Mouse (Mus musculus) midbrain, embryonic 16.5 days (tissue): ENCODE data around the gene Hdgfl2. TPM values are rescaled to one million over a fixed set of nuclear protein-coding genes. Genes with fewer than 3 reads are reported as not detected.
A peak's percentile ranks its signal among the peaks of the same experiment; 100 is the strongest.

ENCODE experiments used
- ATAC-seq: fragments of 200-750 bp; cut with Nextera tagmentation; 2 replicates; pipeline ENCODE4 v1.8.0; 2017; ENCODE audit warnings: moderate TSS enrichment
- H3K27ac ChIP-seq: fragments of 300-500 bp; sonication (generic); 2 replicates; pipeline ENCODE4 v1.5.1; 2014; ENCODE audit warnings: mild to moderate bottlenecking, low read length, mixed read lengths
- H3K27me3 ChIP-seq: fragments of 300-500 bp; sonication (generic); 2 replicates; pipeline ENCODE4 v1.6.1; 2014; ENCODE audit warnings: low read depth, low read length, mixed read lengths; ENCODE audit not compliant: control insufficient read depth, insufficient read depth
- H3K36me3 ChIP-seq: fragments of 300-500 bp; sonication (generic); 2 replicates; pipeline ENCODE4 v1.6.1; 2014; ENCODE audit warnings: mild to moderate bottlenecking, low read length, moderate library complexity, mixed read lengths; ENCODE audit not compliant: control insufficient read depth, insufficient read depth
- H3K4me1 ChIP-seq: fragments of 300-500 bp; sonication (generic); 2 replicates; pipeline ENCODE4 v1.6.1; 2014; ENCODE audit warnings: mild to moderate bottlenecking, low read length, mixed read lengths; ENCODE audit not compliant: control insufficient read depth, insufficient read depth
- H3K4me2 ChIP-seq: fragments of 300-500 bp; sonication (generic); 2 replicates; pipeline ENCODE4 v1.6.1; 2014; ENCODE audit warnings: mild to moderate bottlenecking, low read length, mixed read lengths
- H3K4me3 ChIP-seq: fragments of 300-500 bp; sonication (generic); 2 replicates; pipeline ENCODE4 v1.5.1; 2014; ENCODE audit warnings: low read depth, mild to moderate bottlenecking, low read length, moderate library complexity, mixed read lengths
- H3K9ac ChIP-seq: fragments of 300-500 bp; sonication (generic); 2 replicates; pipeline ENCODE4 v1.6.1; 2014; ENCODE audit warnings: low read depth, low read length, mixed read lengths
- H3K9me3 ChIP-seq: fragments of 300-500 bp; sonication (generic); replicated peaks from 2 replicates; pipeline ENCODE4 v1.6.1; 2014; ENCODE audit warnings: mild to moderate bottlenecking, low read length, mixed read lengths; ENCODE audit not compliant: control insufficient read depth, poor library complexity, severe bottlenecking
- WGBS: fragments of 180-500 bp; shearing (Covaris S2); extraction: QIAGEN DNeasy Blood & Tissue Kit; methylation state at CpG from one replicate; pipeline ENCODE4 v1.1.7; 2014; 5-methylcytosine and 5-hydroxymethylcytosine counted together
- polyA plus RNA-seq: library from polyadenylated mRNA; unstranded; fragments of >200 nt; fragmentation: Nextera tagmentation; extraction: Ambion mirVana; gene quantifications from 2 replicates; pipeline ENCODE4 v1.2.1, GENCODE M21; 2015

Gene Hdgfl2
- polyA plus RNA-seq, 1 experiment from 2014 or later: 140 TPM

DNA sequence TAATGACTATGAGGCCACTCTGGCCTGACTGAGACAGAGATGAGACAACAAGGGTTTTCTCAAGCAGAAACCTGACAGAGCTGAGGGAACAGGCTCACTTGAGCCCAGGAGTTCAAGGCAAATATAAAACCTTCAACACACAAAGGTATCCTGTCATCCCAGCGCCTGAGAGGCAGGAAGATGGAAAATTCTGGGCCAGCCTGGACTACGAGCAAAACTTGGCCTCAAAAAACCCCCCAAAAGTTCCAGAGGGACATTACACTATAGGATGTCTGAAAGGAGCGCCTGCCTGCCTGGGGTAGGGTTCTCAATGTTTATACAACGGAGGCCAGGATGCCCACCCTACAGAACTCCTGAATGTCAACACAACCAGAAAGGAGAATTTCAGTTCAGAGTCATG lies 44.2 kb upstream of the Hdgfl2 start:
- WGBS: 86% methylated on average over 4 of the region's 4 CpGs
- peaks cover 13% of the 10 kb centered on the region for H3K4me1 ChIP-seq

DNA sequence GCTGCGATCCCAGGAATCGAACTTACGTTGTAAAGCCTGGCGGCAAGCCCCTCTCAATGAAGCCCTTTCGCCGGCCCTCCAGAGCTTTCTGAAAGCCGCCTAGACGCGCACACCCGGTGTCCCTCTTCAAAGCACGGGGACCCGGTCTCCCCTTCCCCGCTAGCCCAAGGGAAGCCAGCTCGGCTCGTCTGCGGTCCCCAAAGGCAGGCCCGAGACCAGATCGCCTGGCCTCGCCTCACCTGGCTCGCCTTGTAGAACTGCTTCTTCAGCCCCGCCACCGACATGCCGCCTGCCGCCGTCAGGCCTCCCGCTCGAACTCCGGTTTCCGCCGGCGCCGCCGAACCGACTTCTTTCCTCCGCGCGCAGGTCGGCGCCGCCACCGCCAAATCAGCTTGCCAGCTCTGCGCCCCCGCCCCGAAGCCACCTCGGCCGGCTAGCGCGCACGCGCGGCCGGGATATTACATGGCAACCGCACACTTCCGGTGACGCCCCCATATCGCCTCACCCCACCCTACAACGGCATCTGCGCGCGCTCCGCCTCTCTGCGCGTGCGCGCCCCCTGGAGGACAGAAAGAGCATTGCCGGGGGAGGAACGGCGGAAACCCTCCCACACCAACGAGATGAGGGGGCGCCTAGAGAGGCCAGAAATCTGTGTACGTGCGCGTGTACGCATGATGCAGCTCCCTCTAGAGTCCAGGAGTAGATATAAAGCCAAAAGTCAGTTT lies 43.1 kb upstream of the Hdgfl2 start, which contains the start of gene Sh3gl1:
TSS of gene Sh3gl1 (minus strand) at position 460 of the 725 bp plus-strand sequence.
- Histone ChIP-seq H3K4me2 (peak within 1 kb of the TSS; percentile 70), H3K27ac (peak within 1 kb of the TSS; percentile 92), H3K9ac (peak within 1 kb of the TSS; percentile 92), H3K36me3 (peaks cover 6% of the 10 kb centered on the region; the same call in 1 of the 2 replicates), H3K27me3 (no peaks in the 10 kb centered on the region), H3K9me3 (no peaks in the 10 kb centered on the region), H3K4me3 (peak within 1 kb of the TSS; percentile 87), H3K4me1 (peaks cover 18% of the 10 kb centered on the region)
- ATAC-seq: peak; percentile 91
- WGBS: under 1% methylated on average over 74 of the region's 74 CpGs

More for the DNA sequence above, 44.2 kb upstream of the Hdgfl2 start:
- Histone ChIP-seq H3K27me3 (no peaks in the 10 kb centered on the region), H3K4me3 (peak overlapping the region; percentile 87), H3K27ac (no peak overlapping the region), H3K4me2 (peak overlapping the region; percentile 70), H3K36me3 (peaks cover 6% of the 10 kb centered on the region; the same call in 1 of the 2 replicates), H3K9ac (peak overlapping the region; percentile 92; the same call in 1 of the 2 replicates), H3K9me3 (no peaks in the 10 kb centered on the region)
- ATAC-seq: no peak

DNA sequence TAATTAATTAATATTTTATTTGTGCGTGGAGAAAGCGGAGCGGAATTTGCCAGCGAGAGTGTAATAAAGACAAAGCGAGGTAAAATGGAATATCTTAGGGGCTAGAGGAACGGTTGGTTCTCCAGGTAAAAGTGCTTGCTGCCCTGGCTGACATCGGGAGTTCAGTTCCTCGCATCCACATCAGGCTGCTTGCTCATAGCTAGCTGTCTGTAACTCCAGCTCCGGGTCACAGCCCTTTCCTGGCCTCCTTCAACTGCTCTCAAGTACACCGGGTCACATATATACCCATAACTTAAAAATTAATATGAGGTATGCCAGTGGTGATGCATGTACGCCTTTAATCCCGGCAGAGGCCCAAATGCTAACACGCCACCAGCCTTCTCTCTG lies 42.5 kb upstream of the Hdgfl2 start:
- Histone ChIP-seq H3K27me3 (no peaks in the 10 kb centered on the region), H3K9me3 (no peaks in the 10 kb centered on the region), H3K4me1 (peaks cover 18% of the 10 kb centered on the region), H3K9ac (peak overlapping the region; percentile 48; the same call in 1 of the 2 replicates), H3K4me3 (peak overlapping the region; percentile 87), H3K4me2 (peak overlapping the region; percentile 48), H3K36me3 (peaks cover 6% of the 10 kb centered on the region; the same call in 1 of the 2 replicates), H3K27ac (0 out of 2 replicates have a peak overlapping the region, but pooled peaks have one; percentile 1)
- WGBS: 37% methylated on average over 13 of the region's 13 CpGs
- peak; percentile 61 for ATAC-seq

DNA sequence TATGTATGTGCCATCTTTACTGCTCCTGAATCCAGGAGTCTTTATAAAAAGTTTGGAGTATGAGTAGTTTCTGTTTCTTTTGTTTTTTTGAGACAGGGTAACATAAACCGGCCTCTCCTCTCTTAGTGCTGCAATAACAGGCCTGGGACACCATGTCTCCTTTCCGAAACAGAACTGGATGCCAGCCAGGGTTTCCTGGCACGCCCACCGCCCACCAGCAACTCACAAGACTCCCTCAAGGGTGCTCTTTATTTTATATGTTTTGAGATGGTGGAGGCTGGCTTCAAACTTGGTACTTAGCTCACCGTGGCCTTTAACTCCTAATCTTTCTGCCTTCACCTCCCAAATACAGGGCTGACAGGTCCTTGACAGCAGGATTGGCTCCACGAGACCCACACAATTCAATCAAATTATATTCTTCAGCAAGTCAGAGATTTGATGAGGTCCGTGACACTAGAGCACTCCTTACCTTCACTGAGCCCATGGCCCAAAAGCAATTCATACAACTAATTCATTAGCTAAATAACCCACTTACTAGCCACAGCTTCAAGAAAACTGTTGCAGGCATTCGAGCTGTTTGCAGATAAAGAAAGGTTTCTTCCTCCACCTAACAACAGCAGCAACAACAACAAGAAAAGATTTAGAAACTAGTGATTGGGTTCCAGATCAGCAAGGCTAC lies 40.7 kb upstream of the Hdgfl2 start:
- no peaks in the 10 kb centered on the region for H3K9me3 ChIP-seq
- peaks cover 18% of the 10 kb centered on the region for H3K4me1 ChIP-seq
- H3K27me3 ChIP-seq: no peaks in the 10 kb centered on the region
- H3K4me2 ChIP-seq: no peak overlapping the region
- H3K9ac ChIP-seq: no peak overlapping the region
- no peak for ATAC-seq
- no peak overlapping the region for H3K27ac ChIP-seq
- H3K36me3 ChIP-seq: peaks cover 3% of the 10 kb centered on the region; the same call in 1 of the 2 replicates
- WGBS: 89% methylated on average over 8 of the region's 8 CpGs
- no peak overlapping the region for H3K4me3 ChIP-seq

DNA sequence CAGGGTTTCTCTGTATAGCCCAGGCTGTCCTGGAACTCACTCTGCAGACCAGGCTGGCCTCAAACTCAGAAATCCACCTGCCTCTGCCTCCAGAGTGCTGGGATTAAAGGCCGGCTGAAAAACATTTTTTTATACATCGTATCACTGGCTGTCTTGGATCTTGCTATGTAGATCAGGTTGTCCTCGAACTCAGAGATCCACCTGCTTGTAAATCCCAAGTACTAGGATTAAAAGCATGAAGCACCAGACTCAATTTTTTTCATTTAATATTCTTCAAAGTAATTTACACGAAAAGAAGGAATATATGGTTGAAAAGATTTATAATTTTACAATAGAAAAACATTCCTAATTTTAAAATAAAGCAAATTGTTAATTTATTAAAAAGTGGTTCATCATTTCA lies 40.1 kb upstream of the Hdgfl2 start:
- WGBS: 79% methylated on average over 4 of the region's 4 CpGs
- H3K4me3 ChIP-seq: no peak overlapping the region; the same call in 1 of the 2 replicates
- peaks cover 18% of the 10 kb centered on the region for H3K4me1 ChIP-seq
- H3K27ac ChIP-seq: no peak overlapping the region
- peak overlapping the region; percentile 56 for H3K4me2 ChIP-seq
- H3K9me3 ChIP-seq: no peaks in the 10 kb centered on the region
- no peak overlapping the region for H3K9ac ChIP-seq
- H3K36me3 ChIP-seq: no peaks in the 10 kb centered on the region
- H3K27me3 ChIP-seq: no peaks in the 10 kb centered on the region
- no peak for ATAC-seq

DNA sequence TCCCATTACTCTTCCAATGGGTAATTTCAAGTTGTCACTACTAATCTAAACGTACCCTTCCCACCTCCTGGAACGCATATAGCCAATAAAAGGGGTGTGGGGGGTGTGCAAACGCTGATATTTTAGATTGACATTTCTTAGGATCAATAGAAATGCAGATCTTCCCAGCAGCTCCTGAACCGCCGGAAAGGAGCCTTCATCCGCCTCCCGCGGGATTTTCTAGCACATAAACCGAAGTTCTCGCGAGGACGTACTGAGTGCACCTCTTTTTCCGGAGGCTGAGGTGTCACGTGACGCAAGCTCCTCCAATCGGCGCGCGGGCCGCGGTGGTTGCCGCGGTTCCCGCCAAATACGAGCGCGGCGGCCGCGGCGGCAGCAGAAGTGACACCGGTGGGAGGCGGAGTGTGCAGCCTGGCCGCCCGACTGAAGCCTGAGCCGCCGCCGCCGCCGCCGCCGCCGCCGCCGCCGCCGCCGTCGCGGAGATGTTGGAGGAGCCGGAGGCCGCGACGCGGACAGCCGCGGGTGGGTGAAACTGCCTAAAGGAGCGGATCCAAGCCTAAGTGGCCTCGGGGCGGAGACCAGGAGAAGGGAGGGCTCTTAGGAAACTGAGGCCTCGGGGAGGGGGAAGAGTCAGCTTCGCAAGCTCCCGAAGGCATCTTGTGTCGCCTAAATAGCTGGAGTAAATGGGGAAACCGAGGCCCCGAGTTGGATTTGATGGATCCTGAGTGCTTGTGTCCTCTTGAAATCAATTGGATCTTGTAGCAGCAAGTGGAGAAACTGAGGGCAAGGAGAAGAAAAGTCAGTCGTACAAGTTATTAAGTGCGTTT lies 39.2 kb upstream of the Hdgfl2 start, which contains the start of gene Chaf1a:
TSS of gene Chaf1a (plus strand) at position 410 of the 827 bp plus-strand sequence.
- peak within 1 kb of the TSS; percentile 64 for H3K4me3 ChIP-seq
- H3K36me3 ChIP-seq: no peaks in the 10 kb centered on the region
- H3K9ac ChIP-seq: peak within 1 kb of the TSS; percentile 64
- WGBS: 0% methylated on average over 61 of the region's 68 CpGs
- H3K9me3 ChIP-seq: no peaks in the 10 kb centered on the region
- no peaks in the 10 kb centered on the region for H3K27me3 ChIP-seq
- H3K27ac ChIP-seq: peak within 1 kb of the TSS; percentile 73
- H3K4me1 ChIP-seq: peaks cover 12% of the 10 kb centered on the region
- peak within 1 kb of the TSS; percentile 91 for H3K4me2 ChIP-seq
- ATAC-seq: peak; percentile 82

DNA sequence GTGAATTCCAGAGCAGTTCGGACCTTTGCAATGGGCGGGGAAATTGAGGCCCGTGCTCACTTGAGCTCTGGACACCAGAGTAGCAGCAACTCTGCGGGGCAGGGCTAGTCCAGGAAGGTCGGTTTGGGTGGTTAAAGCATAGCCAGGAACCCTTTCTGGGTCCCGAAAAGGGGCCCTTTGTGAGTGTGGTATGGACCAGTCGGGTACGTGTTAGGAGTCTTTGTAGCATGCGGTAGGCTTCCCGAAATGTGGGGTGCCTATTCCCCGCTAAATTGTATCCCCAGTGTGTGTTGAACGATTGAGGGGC lies 38.6 kb upstream of the Hdgfl2 start:
- Histone ChIP-seq H3K9ac (peak overlapping the region; percentile 59; the same call in 1 of the 2 replicates), H3K36me3 (no peaks in the 10 kb centered on the region), H3K4me3 (peak overlapping the region; percentile 64), H3K4me2 (peak overlapping the region; percentile 91), H3K27ac (no peak overlapping the region), H3K27me3 (no peaks in the 10 kb centered on the region), H3K4me1 (peaks cover 6% of the 10 kb centered on the region), H3K9me3 (no peaks in the 10 kb centered on the region)
- ATAC-seq: no peak
- WGBS: 1% methylated on average over 12 of the region's 12 CpGs

DNA sequence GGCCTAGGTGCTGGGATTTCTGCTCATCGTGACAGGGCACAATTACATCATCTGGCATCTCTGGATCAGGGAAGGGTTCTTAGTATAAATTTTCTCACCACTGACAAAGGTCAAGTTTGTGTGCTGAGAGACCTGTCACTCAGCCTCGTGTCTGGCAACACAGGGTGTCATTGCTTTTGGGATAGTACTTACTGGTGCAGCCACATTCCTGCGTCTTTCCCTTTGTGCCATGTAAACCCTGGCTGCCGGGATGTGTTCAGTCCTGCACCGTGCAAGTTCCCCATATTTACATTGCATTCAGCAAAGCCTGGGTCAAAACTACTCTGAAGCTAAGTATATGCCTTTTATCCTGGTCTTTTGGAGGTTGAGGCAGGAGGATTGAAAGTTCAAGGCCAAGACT lies 28.1 kb upstream of the Hdgfl2 start:
- H3K4me2 ChIP-seq: no peak overlapping the region
- 95% methylated on average over 5 of the region's 5 CpGs for WGBS
- no peaks in the 10 kb centered on the region for H3K4me1 ChIP-seq
- H3K36me3 ChIP-seq: no peaks in the 10 kb centered on the region
- H3K9ac ChIP-seq: no peak overlapping the region
- no peaks in the 10 kb centered on the region for H3K27me3 ChIP-seq
- H3K9me3 ChIP-seq: no peaks in the 10 kb centered on the region
- no peak overlapping the region for H3K4me3 ChIP-seq
- no peak for ATAC-seq
- H3K27ac ChIP-seq: no peak overlapping the region
